Mouse (Mus musculus) thymus, adult 2 months (tissue): ENCODE results near the gene Plxdc1.

Source experiments
- CTCF ChIP-seq: fragments of 200-500 bp; IDR thresholded peaks from 2 replicates; pipeline ENCODE4 v1.5.1; 2012; ENCODE audit warnings: mild to moderate bottlenecking, control low read depth, low read length, moderate library complexity, borderline replicate concordance; ENCODE audit not compliant: control insufficient read depth, poor library complexity, insufficient read depth; ENCODE audit errors: extremely low read depth
- POLR2A ChIP-seq: fragments of 200-500 bp; IDR thresholded peaks from 2 replicates; pipeline ENCODE4 v1.6.1; 2012; ENCODE audit warnings: mild to moderate bottlenecking, low read length, control low read depth, moderate library complexity; ENCODE audit not compliant: control insufficient read depth, poor library complexity, insufficient read depth; ENCODE audit errors: extremely low read depth

DNA sequence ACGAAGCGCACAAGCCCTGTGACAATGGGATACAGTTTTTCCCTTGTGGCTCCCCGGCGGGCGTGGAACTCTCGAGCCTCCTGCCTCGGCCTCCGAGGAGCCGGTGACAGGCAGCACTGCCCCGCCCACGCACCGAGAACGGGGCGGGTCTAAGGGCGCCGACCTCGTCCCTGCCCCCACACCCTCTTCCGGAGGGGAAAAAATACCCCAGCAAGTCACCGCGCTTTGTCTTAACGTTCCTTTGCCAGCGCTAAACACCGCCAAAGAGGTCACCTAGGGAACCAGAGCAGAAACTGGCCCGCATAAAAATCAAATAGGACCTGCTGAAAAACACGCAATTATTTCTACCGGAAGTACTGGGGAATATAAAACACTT is 102.7 kb downstream of the Plxdc1 start:
- TF ChIP-seq CTCF (no peak), POLR2A (no peak; the same call in 1 of the 2 replicates)
